ENCODE assay signal across 24 mouse cellular contexts in the genomic region with DNA sequence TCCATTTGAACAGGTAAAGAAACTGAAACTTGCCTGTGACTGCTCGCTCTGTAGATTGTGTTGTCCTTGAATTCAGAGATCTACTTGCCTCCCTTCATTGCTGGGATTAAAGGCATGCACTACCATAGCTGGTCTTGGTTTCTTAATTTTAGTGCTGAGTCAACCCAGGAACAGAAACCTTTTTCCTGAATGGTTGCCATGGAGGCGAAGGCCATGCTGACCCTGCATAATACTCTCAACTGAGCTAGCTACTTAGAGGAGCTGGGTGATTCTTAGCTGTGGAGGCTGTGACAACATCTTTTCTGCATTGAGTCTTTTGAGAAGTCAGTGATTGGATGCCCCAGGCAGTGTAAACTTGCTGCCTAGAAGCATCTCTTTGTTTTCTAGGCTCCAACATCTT. TPM values are rescaled to one million over a fixed set of nuclear protein-coding genes. Genes with fewer than 3 reads are reported as not detected.
DNase-seq lines count a peak whose midpoint lies in the region; ATAC-seq and TF ChIP-seq lines count a peak whose summit lies in the region.
"Had no signal": no experiment of that assay in that cellular context is flagged by ENCODE, and none has a peak within 500 bp of the region (broad histone marks: within the 10 kb centered on the region; RNA-seq: fewer than 3 reads in every experiment).

No protein-coding gene starts in this region.

- H3K4me2 ChIP-seq in kidney, embryonic 16.5 days (replicated peaks; ENCODE audit: low read depth, low read length) = no peak overlapping the region
- H3K4me2 ChIP-seq: embryonic facial prominence, embryonic 13.5 days; forebrain, embryonic 13.5 days; heart, embryonic 12.5 days; hindbrain, embryonic 14.5 days had no signal

- H3K9ac ChIP-seq in kidney, embryonic 16.5 days (replicated peaks; ENCODE audit: low read length) = no peak overlapping the region
- H3K9ac ChIP-seq: embryonic facial prominence, embryonic 13.5 days; forebrain, embryonic 13.5 days; forebrain, postnatal 0 days; heart, embryonic 12.5 days; hindbrain, embryonic 14.5 days had no signal

- H3K36me3 ChIP-seq in kidney, adult 2 months (ENCODE audit: control insufficient read depth, insufficient read depth, low read length) = peaks cover 14% of the 10 kb centered on the region
- peaks cover 42% of the 10 kb centered on the region for H3K36me3 ChIP-seq in kidney, embryonic 16.5 days (ENCODE audit: insufficient read depth, low read length)

- no peak overlapping the region for H3K4me3 ChIP-seq in kidney, adult 2 months (ENCODE audit: insufficient read depth, low read depth, low read length)
- no peak overlapping the region for H3K4me3 ChIP-seq in kidney, embryonic 16.5 days (ENCODE audit: low read length)
- H3K4me3 ChIP-seq: embryonic facial prominence, embryonic 13.5 days; forebrain, embryonic 13.5 days; heart, embryonic 12.5 days; hindbrain, embryonic 10.5 days had no signal

- WGBS in kidney, adult 2 months = 84% methylated on average over 2 of the region's 2 CpGs
- WGBS in kidney, embryonic 16.5 days = 96% methylated on average over 2 of the region's 2 CpGs

- H3K4me1 ChIP-seq in kidney, adult 2 months (ENCODE audit: control insufficient read depth, insufficient read depth, low read length) = peaks cover 11% of the 10 kb centered on the region; the same call in 1 of the 2 replicates
- H3K4me1 ChIP-seq in kidney, embryonic 16.5 days (ENCODE audit: insufficient read depth, low read length) = no peaks in the 10 kb centered on the region
- H3K4me1 ChIP-seq: embryonic facial prominence, embryonic 13.5 days; forebrain, embryonic 13.5 days; hindbrain, embryonic 10.5 days had no signal

- no peak for TF ChIP-seq POLR2A in kidney, adult 2 months (IDR thresholded peaks at IDR 0.05; ENCODE audit: low read depth, low read length)

- TF ChIP-seq CTCF in kidney, adult 2 months (conservative IDR thresholded peaks at IDR 0.05; ENCODE audit: insufficient read depth, insufficient read length, low read depth, low read length) = no peak

- H3K27ac ChIP-seq in kidney, adult 2 months (ENCODE audit: insufficient read depth, low read depth, low read length) = no peak overlapping the region
- no peak overlapping the region for H3K27ac ChIP-seq in kidney, embryonic 16.5 days (ENCODE audit: low read length)
- H3K27ac ChIP-seq: embryonic facial prominence, embryonic 13.5 days; forebrain, embryonic 13.5 days; hindbrain, embryonic 10.5 days; hindbrain, embryonic 14.5 days had no signal

- no peak for ATAC-seq in kidney, embryonic 16.5 days (ENCODE audit: low FRiP score, low TSS enrichment)
- ATAC-seq: activated CD4-positive, CD25-positive, alpha-beta regulatory T cell, adult 4 months; CD4-positive, CD25-positive, alpha-beta regulatory T cell, adult 4 months; forebrain, embryonic 13.5 days; forebrain, postnatal 0 days had no signal

- H3K9me3 ChIP-seq in kidney, embryonic 16.5 days (ENCODE audit: low read length) = no peaks in the 10 kb centered on the region
- H3K9me3 ChIP-seq: embryonic facial prominence, embryonic 13.5 days; forebrain, embryonic 13.5 days; G1E; heart, embryonic 12.5 days; hindbrain, embryonic 10.5 days had no signal

- peak; percentile 77 to 90 for DNase-seq in adrenal gland, adult (ENCODE audit: inconsistent age in 2 of 2, low spot score in 1 of 2)
- no peak for DNase-seq in adrenal gland, postnatal 4 days (ENCODE audit: low spot score in 2 of 2)
- peak; percentile 36 for DNase-seq in kidney, adult 2 months
- peak; percentile 16 for DNase-seq in R1 (ENCODE audit: low read depth, low spot score)
- peak; percentile 74 for DNase-seq in adrenal gland, postnatal 14 days
- DNase-seq in thymus, postnatal 10 days (ENCODE audit: low spot score in 2 of 2) = no peak
- DNase-seq in gastrocnemius, postnatal 25 days = no peak
- DNase-seq: B cell, adult 2 months; cerebellum, adult 11-12 months; cerebellum, adult 9-11 months; cerebellum, postnatal 36 days; forebrain, postnatal 0 days; gastrocnemius, postnatal 14 days; kidney, adult 11 months had no signal

- no peaks in the 10 kb centered on the region for H3K27me3 ChIP-seq in kidney, adult 2 months (replicated peaks; ENCODE audit: control insufficient read depth, insufficient read depth, low read length)
- no peaks in the 10 kb centered on the region for H3K27me3 ChIP-seq in kidney, embryonic 16.5 days (ENCODE audit: insufficient read depth, low read length)
- H3K27me3 ChIP-seq: embryonic facial prominence, embryonic 13.5 days; forebrain, embryonic 13.5 days; heart, embryonic 12.5 days had no signal

RNA-seq across cellular contexts. Expression of gene Ubap1l, which starts 3.9 kb away (rescaled TPM):
- under 1 TPM; 0.67 to 0.68 TPM for total RNA-seq in adrenal gland, postnatal 4 days (2021)
- 0.25 and 0.33 TPM in 2 replicates for polyA plus RNA-seq in kidney, adult 2 months (2012; rRNA removed)
- 0.17 and 0.19 TPM in 2 replicates for polyA plus RNA-seq in kidney, embryonic 16.5 days (2015; fragmentation: Nextera tagmentation; extraction: Ambion mirVana)
- 0.52 and 0.53 TPM in 2 replicates for total RNA-seq in adrenal gland, postnatal 14 days (2021)
- under 1 TPM; 0.20 to 0.64 TPM for total RNA-seq in gastrocnemius, postnatal 25 days (2021)
- total RNA-seq: granulocyte monocyte progenitor cell, adult 5-6 weeks had no signal
- polyA plus RNA-seq: activated CD4-positive, CD25-positive, alpha-beta regulatory T cell, adult 4 months; CD4-positive, CD25-positive, alpha-beta regulatory T cell, adult 4 months had no signal

RNA-seq across cellular contexts. Expression of gene Pdcd7, which starts 11.1 kb away (rescaled TPM):
- 10 to 100 TPM; 22.2 to 23.8 TPM for total RNA-seq in adrenal gland, postnatal 4 days (2021)
- polyA plus RNA-seq in kidney, adult 2 months (2012; rRNA removed) = 6.0 and 6.1 TPM in 2 replicates
- 4.9 and 6.1 TPM in 2 replicates for polyA plus RNA-seq in kidney, embryonic 16.5 days (2015; fragmentation: Nextera tagmentation; extraction: Ambion mirVana)
- 15.0 and 18.8 TPM in 2 replicates for total RNA-seq in adrenal gland, postnatal 14 days (2021)
- 10 to 100 TPM; 10.1 to 12.7 TPM for total RNA-seq in gastrocnemius, postnatal 25 days (2021)

RNA-seq across cellular contexts. Expression of gene Kbtbd13, which starts 34.5 kb away (rescaled TPM):
- 1 to 10 TPM in 1 of 2 experiments, under 1 TPM in 1; 0.99 to 1.0 TPM for total RNA-seq in adrenal gland, postnatal 4 days (2021)
- 0.68 and 0.75 TPM in 2 replicates for polyA plus RNA-seq in kidney, adult 2 months (2012; rRNA removed)
- polyA plus RNA-seq in kidney, embryonic 16.5 days (2015; fragmentation: Nextera tagmentation; extraction: Ambion mirVana) = 2.2 and 2.6 TPM in 2 replicates
- total RNA-seq in adrenal gland, postnatal 14 days (2021) = 0.26 and 0.63 TPM in 2 replicates
- 10 to 100 TPM; 10.3 to 11.6 TPM for total RNA-seq in gastrocnemius, postnatal 25 days (2021)
- total RNA-seq: G1E had no signal
- polyA plus RNA-seq: activated CD4-positive, CD25-positive, alpha-beta regulatory T cell, adult 4 months; CD4-positive, CD25-positive, alpha-beta regulatory T cell, adult 4 months; G1E had no signal

RNA-seq across cellular contexts. Expression of gene Rasl12, which starts 41.3 kb away (rescaled TPM):
- total RNA-seq in adrenal gland, postnatal 4 days (2021) = 10 to 100 TPM; 12.3 to 13.7 TPM
- 9.5 and 11.3 TPM in 2 replicates for polyA plus RNA-seq in kidney, adult 2 months (2012; rRNA removed)
- 15.0 and 18.0 TPM in 2 replicates for polyA plus RNA-seq in kidney, embryonic 16.5 days (2015; fragmentation: Nextera tagmentation; extraction: Ambion mirVana)
- total RNA-seq in adrenal gland, postnatal 14 days (2021) = 31.5 and 37.3 TPM in 2 replicates
- total RNA-seq in gastrocnemius, postnatal 25 days (2021) = 1 to 10 TPM; 3.1 to 4.4 TPM
- total RNA-seq: granulocyte monocyte progenitor cell, adult 5-6 weeks had no signal
- polyA plus RNA-seq: CD4-positive, CD25-positive, alpha-beta regulatory T cell, adult 4 months; G1E had no signal

Comparison
In these comparisons a context has a peak if more than half of its experiments do, and no peak if none do; other contexts are left out.
1. DNase-seq: peak in adrenal gland, adult (2 of 2), kidney, adult 2 months (single experiment), R1 (single experiment) and adrenal gland, postnatal 14 days (single experiment); none in adrenal gland, postnatal 4 days (0 of 2), thymus, postnatal 10 days (0 of 2) and gastrocnemius, postnatal 25 days (single experiment).